ENCODE assay signal across 29 mouse cellular contexts in genomic region chr17:65811032-65811431, GRCm38 (mm10). TPM values are rescaled to one million over a fixed set of nuclear protein-coding genes. Genes with fewer than 3 reads are reported as not detected.
A peak's percentile ranks its signal among the peaks of the same experiment; 100 is the strongest.
DNase-seq lines count a peak whose midpoint lies in the region; ATAC-seq lines count a peak whose summit lies in the region.
"Had no signal": no experiment of that assay in that cellular context is flagged by ENCODE, and none has a peak within 500 bp of the region (broad histone marks: within the 10 kb centered on the region; RNA-seq: fewer than 3 reads in every experiment).

No protein-coding gene starts in this region.

- no peak overlapping the region for H3K4me3 ChIP-seq in embryonic facial prominence, embryonic 14.5 days (ENCODE audit: low read depth, low read length)
- H3K4me3 ChIP-seq in embryonic facial prominence, embryonic 10.5 days, result no peak overlapping the region
- no peak overlapping the region for H3K4me3 ChIP-seq in intestine, embryonic 15.5 days (replicated peaks)
- H3K4me3 ChIP-seq in stomach, embryonic 16.5 days (replicated peaks; ENCODE audit: low read length), result no peak overlapping the region
- no peak overlapping the region for H3K4me3 ChIP-seq in liver, embryonic 11.5 days (ENCODE audit: low read depth, low read length)
- H3K4me3 ChIP-seq: embryonic facial prominence, embryonic 12.5 days; forebrain, embryonic 10.5 days; midbrain, embryonic 13.5 days; neural tube, embryonic 15.5 days had no signal

- peak; percentile 71 for ATAC-seq in embryonic facial prominence, embryonic 14.5 days (ENCODE audit: low read depth)
- peak; percentile 83 for ATAC-seq in intestine, embryonic 15.5 days
- peak; percentile 88 for ATAC-seq in stomach, embryonic 16.5 days (ENCODE audit: insufficient read depth, low FRiP score)
- no peak for ATAC-seq in liver, embryonic 11.5 days (replicated peaks; ENCODE audit: low FRiP score)
- ATAC-seq: forebrain, embryonic 16.5 days; hindbrain, embryonic 16.5 days; midbrain, embryonic 13.5 days had no signal

- H3K4me2 ChIP-seq in embryonic facial prominence, embryonic 14.5 days (ENCODE audit: low read depth, low read length), result no peak overlapping the region
- H3K4me2 ChIP-seq in intestine, embryonic 15.5 days (replicated peaks), result no peak overlapping the region
- H3K4me2 ChIP-seq in stomach, embryonic 16.5 days (ENCODE audit: low read depth, low read length), result no peak overlapping the region
- no peak overlapping the region for H3K4me2 ChIP-seq in liver, embryonic 11.5 days
- H3K4me2 ChIP-seq: embryonic facial prominence, embryonic 12.5 days; midbrain, embryonic 13.5 days; neural tube, embryonic 15.5 days had no signal

- no peaks in the 10 kb centered on the region for H3K4me1 ChIP-seq in embryonic facial prominence, embryonic 14.5 days (ENCODE audit: control insufficient read depth, insufficient read depth, low read length)
- no peaks in the 10 kb centered on the region for H3K4me1 ChIP-seq in embryonic facial prominence, embryonic 10.5 days
- H3K4me1 ChIP-seq in intestine, embryonic 15.5 days (replicated peaks), result 0 out of 2 replicates have a peak, but pooled peaks cover 2% of the 10 kb centered on the region
- no peaks in the 10 kb centered on the region for H3K4me1 ChIP-seq in stomach, embryonic 16.5 days (ENCODE audit: control insufficient read depth, insufficient read depth, low read length)
- no peaks in the 10 kb centered on the region for H3K4me1 ChIP-seq in liver, embryonic 11.5 days (replicated peaks; ENCODE audit: control insufficient read depth, insufficient read depth, low read length)
- H3K4me1 ChIP-seq: embryonic facial prominence, embryonic 12.5 days; forebrain, embryonic 10.5 days; midbrain, embryonic 13.5 days; neural tube, embryonic 15.5 days had no signal

- H3K27ac ChIP-seq in embryonic facial prominence, embryonic 14.5 days (replicated peaks; ENCODE audit: low read depth, low read length), result no peak overlapping the region
- H3K27ac ChIP-seq in embryonic facial prominence, embryonic 10.5 days (replicated peaks), result no peak overlapping the region
- H3K27ac ChIP-seq in intestine, embryonic 15.5 days, result no peak overlapping the region
- no peak overlapping the region for H3K27ac ChIP-seq in stomach, embryonic 16.5 days (ENCODE audit: low read length)
- no peak overlapping the region for H3K27ac ChIP-seq in liver, embryonic 11.5 days (ENCODE audit: low read depth, low read length)
- H3K27ac ChIP-seq: embryonic facial prominence, embryonic 12.5 days; forebrain, embryonic 10.5 days; liver, embryonic 14.5 days; midbrain, embryonic 13.5 days; neural tube, embryonic 15.5 days had no signal

- H3K36me3 ChIP-seq in embryonic facial prominence, embryonic 14.5 days (ENCODE audit: control insufficient read depth, insufficient read depth, low read length), result peaks cover 55% of the 10 kb centered on the region
- H3K36me3 ChIP-seq in embryonic facial prominence, embryonic 10.5 days (replicated peaks), result peaks cover 85% of the 10 kb centered on the region
- H3K36me3 ChIP-seq in intestine, embryonic 15.5 days, result peaks cover 17% of the 10 kb centered on the region
- peaks cover 22% of the 10 kb centered on the region; the same call in 1 of the 2 replicates for H3K36me3 ChIP-seq in stomach, embryonic 16.5 days (ENCODE audit: control insufficient read depth, insufficient read depth, low read length)
- peaks cover 22% of the 10 kb centered on the region; the same call in 1 of the 2 replicates for H3K36me3 ChIP-seq in liver, embryonic 11.5 days (ENCODE audit: control insufficient read depth, insufficient read depth, low read length)

- H3K9ac ChIP-seq in embryonic facial prominence, embryonic 14.5 days (ENCODE audit: low read depth, low read length), result no peak overlapping the region
- no peak overlapping the region for H3K9ac ChIP-seq in intestine, embryonic 15.5 days
- H3K9ac ChIP-seq in stomach, embryonic 16.5 days (ENCODE audit: low read length), result no peak overlapping the region
- no peak overlapping the region for H3K9ac ChIP-seq in liver, embryonic 11.5 days (ENCODE audit: low read depth, low read length)
- H3K9ac ChIP-seq: embryonic facial prominence, embryonic 12.5 days; liver, embryonic 14.5 days; midbrain, embryonic 13.5 days; neural tube, embryonic 15.5 days had no signal

- peak; percentile 30 for DNase-seq in embryonic facial prominence, embryonic 14.5 days (ENCODE audit: low spot score)
- DNase-seq in embryonic facial prominence, embryonic 10.5 days (ENCODE audit: low spot score), result no peak
- DNase-seq in lung, postnatal 36 days, result peak; percentile 28
- no peak for DNase-seq in lung, postnatal 14 days
- no peak for DNase-seq in liver, embryonic 11.5 days (ENCODE audit: low spot score)
- DNase-seq in embryo, embryonic 11 days, result no peak
- DNase-seq: adrenal gland, adult 8-10 months; cerebellum, adult 8-10 months; cerebellum, postnatal 25 days; gastrocnemius, postnatal 10 days; heart, postnatal 14 days; kidney, adult 11 months; kidney, postnatal 36 days; layer of hippocampus, postnatal 36 days; left cerebral cortex, postnatal 4 days; lung, adult 2 months; right cerebral cortex, postnatal 25 days; spleen, adult 18-20 months; thymus, postnatal 4 days had no signal

- H3K9me3 ChIP-seq in embryonic facial prominence, embryonic 14.5 days (ENCODE audit: control insufficient read depth, low read length), result no peaks in the 10 kb centered on the region
- no peaks in the 10 kb centered on the region for H3K9me3 ChIP-seq in embryonic facial prominence, embryonic 10.5 days
- no peaks in the 10 kb centered on the region for H3K9me3 ChIP-seq in intestine, embryonic 15.5 days
- no peaks in the 10 kb centered on the region for H3K9me3 ChIP-seq in stomach, embryonic 16.5 days (replicated peaks; ENCODE audit: control insufficient read depth, low read length)
- H3K9me3 ChIP-seq in liver, embryonic 11.5 days (ENCODE audit: control insufficient read depth, low read length), result no peaks in the 10 kb centered on the region
- H3K9me3 ChIP-seq: embryonic facial prominence, embryonic 12.5 days; forebrain, embryonic 10.5 days; G1E; midbrain, embryonic 13.5 days; neural tube, embryonic 15.5 days had no signal

- 66% methylated on average over 5 of the region's 5 CpGs for WGBS in embryonic facial prominence, embryonic 14.5 days
- WGBS in embryonic facial prominence, embryonic 10.5 days, result 83% methylated on average over 5 of the region's 5 CpGs
- WGBS in intestine, embryonic 15.5 days, result 65% methylated on average over 5 of the region's 5 CpGs
- WGBS in stomach, embryonic 16.5 days, result 58% methylated on average over 5 of the region's 5 CpGs
- 90% methylated on average over 5 of the region's 5 CpGs for WGBS in liver, embryonic 11.5 days

- no peaks in the 10 kb centered on the region for H3K27me3 ChIP-seq in embryonic facial prominence, embryonic 14.5 days (replicated peaks; ENCODE audit: control insufficient read depth, insufficient read depth, low read length)
- H3K27me3 ChIP-seq in embryonic facial prominence, embryonic 10.5 days (replicated peaks; ENCODE audit: low read depth, poor library complexity, severe bottlenecking), result no peaks in the 10 kb centered on the region
- no peaks in the 10 kb centered on the region for H3K27me3 ChIP-seq in intestine, embryonic 15.5 days (replicated peaks)
- H3K27me3 ChIP-seq in stomach, embryonic 16.5 days (ENCODE audit: control insufficient read depth, insufficient read depth, low read length), result no peaks in the 10 kb centered on the region
- H3K27me3 ChIP-seq in liver, embryonic 11.5 days (replicated peaks; ENCODE audit: control insufficient read depth, insufficient read depth, low read length), result no peaks in the 10 kb centered on the region
- H3K27me3 ChIP-seq: embryonic facial prominence, embryonic 12.5 days; midbrain, embryonic 13.5 days; neural tube, embryonic 15.5 days had no signal

RNA-seq across cellular contexts. Expression of gene Ppp4r1, which starts 28.7 kb away (rescaled TPM):
- polyA plus RNA-seq in embryonic facial prominence, embryonic 14.5 days (2014; fragmentation: Nextera tagmentation; extraction: Ambion mirVana), result 39.5 and 43.3 TPM in 2 replicates
- polyA plus RNA-seq in embryonic facial prominence, embryonic 10.5 days (2016; fragmentation: Nextera tagmentation; extraction: Ambion mirVana), result 61.4 and 67.4 TPM in 2 replicates
- polyA plus RNA-seq in intestine, embryonic 15.5 days (2015; fragmentation: Nextera tagmentation; extraction: Ambion mirVana), result 32.5 and 35.1 TPM in 2 replicates
- polyA plus RNA-seq in stomach, embryonic 16.5 days (2015; fragmentation: Nextera tagmentation; extraction: Ambion mirVana), result 30.9 and 33.0 TPM in 2 replicates
- 25.5 and 28.0 TPM in 2 replicates for polyA plus RNA-seq in liver, embryonic 11.5 days (2014; fragmentation: Nextera tagmentation; extraction: Ambion mirVana)

RNA-seq across cellular contexts. Expression of gene Rab31, which starts 38.5 kb away (rescaled TPM):
- polyA plus RNA-seq in embryonic facial prominence, embryonic 14.5 days (2014; fragmentation: Nextera tagmentation; extraction: Ambion mirVana), result 57.6 and 63.5 TPM in 2 replicates
- polyA plus RNA-seq in embryonic facial prominence, embryonic 10.5 days (2016; fragmentation: Nextera tagmentation; extraction: Ambion mirVana), result 54.6 and 58.7 TPM in 2 replicates
- polyA plus RNA-seq in intestine, embryonic 15.5 days (2015; fragmentation: Nextera tagmentation; extraction: Ambion mirVana), result 26.6 and 32.5 TPM in 2 replicates
- polyA plus RNA-seq in stomach, embryonic 16.5 days (2015; fragmentation: Nextera tagmentation; extraction: Ambion mirVana), result 34.6 and 35.3 TPM in 2 replicates
- 16.3 and 17.1 TPM in 2 replicates for polyA plus RNA-seq in liver, embryonic 11.5 days (2014; fragmentation: Nextera tagmentation; extraction: Ambion mirVana)

Comparison
In these comparisons a context has a peak if more than half of its experiments do, and no peak if none do; other contexts are left out.
1. DNase-seq: peak in embryonic facial prominence, embryonic 14.5 days (single experiment) and lung, postnatal 36 days (single experiment); none in embryonic facial prominence, embryonic 10.5 days (single experiment), lung, postnatal 14 days (single experiment), liver, embryonic 11.5 days (single experiment) and embryo, embryonic 11 days (single experiment).